Mouse (Mus musculus): ENCODE measurements around the gene Taok2.

The Taok2 gene

GRCm38 (mm10) chr7:126823940-126824339, 60.6 kb downstream of the Taok2 start:
- no peak for DNase-seq

GRCm38 (mm10) chr7:126823202-126823711, 61.2 kb downstream of the Taok2 start:
- DNase-seq: no peak

GRCm38 (mm10) chr7:126822741-126823140, 61.8 kb downstream of the Taok2 start:
- DNase-seq: no peak

- DNase-seq: peak; percentile 88 to 90
These were observed 62.5 kb downstream of the Taok2 start for GRCm38 (mm10) chr7:126821835-126822511.

- DNase-seq: no peak
These were observed 65.7 kb downstream of the Taok2 start for GRCm38 (mm10) chr7:126818818-126819217.

- no peak for DNase-seq
These were observed 66.9 kb downstream of the Taok2 start for GRCm38 (mm10) chr7:126817595-126817994.

- DNase-seq: no peak
These were observed 68.0 kb downstream of the Taok2 start for GRCm38 (mm10) chr7:126816494-126816893.

- DNase-seq: no peak
These were observed 68.7 kb downstream of the Taok2 start for GRCm38 (mm10) chr7:126815726-126816222.

All from B cell, adult 2 months (primary cell).